Mouse (Mus musculus): ENCODE measurements around the gene Rpl13.
A peak's percentile ranks its signal among the peaks of the same experiment; 100 is the strongest.

Gene Rpl13

GRCm38 (mm10) chr8:123108953-123109352 lies 6.8 kb downstream of the Rpl13 start:
- DNase-seq, result peak; percentile 57 to 58

GRCm38 (mm10) chr8:123110649-123111048 lies 8.5 kb downstream of the Rpl13 start:
- peak; percentile 71 to 73 for DNase-seq

DNA sequence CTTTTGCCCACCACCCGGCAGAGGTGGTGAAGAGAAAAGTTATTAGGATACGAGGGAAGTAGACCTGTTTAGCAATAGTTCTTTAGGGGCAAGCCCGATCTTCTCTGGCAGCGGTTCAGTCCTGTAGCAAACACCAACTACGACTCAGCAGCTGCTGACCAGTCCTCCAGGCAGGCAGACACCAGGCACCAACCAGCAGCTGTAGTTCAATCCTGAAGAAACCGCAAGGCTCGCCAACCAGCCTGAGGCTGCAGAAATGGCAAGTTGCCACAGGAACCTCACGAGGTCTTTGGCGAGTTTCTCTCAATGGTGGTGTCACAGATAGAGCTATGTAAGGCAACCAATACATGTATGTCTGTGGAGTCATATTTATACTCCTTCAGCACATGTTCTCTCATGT lies 10.7 kb downstream of the Rpl13 start:
- peak; percentile 35 to 53 for DNase-seq

- DNase-seq, result no peak
These were observed 11.8 kb downstream of the Rpl13 start for GRCm38 (mm10) chr8:123113908-123114469.

GRCm38 (mm10) chr8:123114644-123115043 lies 12.5 kb downstream of the Rpl13 start:
- DNase-seq, result no peak

- DNase-seq, result peak; percentile 45 to 49
These were observed 15.1 kb downstream of the Rpl13 start, which contains the start of gene Cpne7 for GRCm38 (mm10) chr8:123117127-123117731. Gene Cpne7 (plus strand): TSS chr8:123117374.

DNA sequence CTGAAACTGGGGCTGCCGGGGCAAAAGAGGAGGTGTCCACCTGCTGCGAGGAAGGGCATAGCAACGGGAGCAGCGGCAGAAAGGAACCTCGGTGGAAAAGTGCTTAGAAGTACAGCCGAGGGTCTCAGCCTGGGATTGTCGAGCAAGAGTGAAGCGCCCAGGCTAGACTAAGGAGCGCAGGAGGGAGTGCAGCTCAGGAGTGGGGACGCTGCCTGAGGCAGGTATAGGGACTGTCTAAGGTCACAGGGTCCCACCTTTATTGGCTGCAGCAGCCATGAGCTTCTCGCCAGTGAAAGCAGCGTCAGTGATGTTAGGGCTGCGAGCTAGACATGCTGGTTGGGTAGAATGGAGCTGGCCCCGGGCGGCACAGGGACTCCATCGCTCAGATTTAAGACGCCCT lies 15.6 kb downstream of the Rpl13 start:
- DNase-seq, result no peak

DNA sequence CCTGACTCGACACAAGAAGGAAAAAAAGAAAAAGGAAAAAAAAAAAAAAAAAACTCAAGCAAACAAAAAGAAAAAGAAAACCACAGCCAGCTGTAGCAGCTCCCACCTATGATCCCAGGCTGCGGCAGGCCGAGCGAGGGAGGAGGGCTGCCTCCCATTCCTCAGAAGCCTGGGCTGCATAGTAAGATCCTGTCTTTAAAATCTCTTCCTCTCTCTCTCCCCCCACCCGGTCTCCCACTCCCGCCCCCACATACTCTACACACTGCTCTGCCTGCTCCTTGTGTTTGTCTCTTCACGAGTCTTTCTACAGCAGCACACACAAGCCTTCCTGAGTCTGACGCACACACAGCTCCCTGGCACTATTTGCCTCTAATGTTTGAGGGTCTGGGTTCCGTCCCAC lies 19.9 kb downstream of the Rpl13 start:
- no peak for DNase-seq

GRCm38 (mm10) chr8:123122670-123123069 lies 20.5 kb downstream of the Rpl13 start:
- DNase-seq, result no peak

GRCm38 (mm10) chr8:123126193-123126816 lies 24.2 kb downstream of the Rpl13 start:
- peak in 1 of 2 experiments; percentile 48 for DNase-seq

- DNase-seq, result no peak
These were observed 28.9 kb downstream of the Rpl13 start for GRCm38 (mm10) chr8:123131041-123131440.

GRCm38 (mm10) chr8:123132953-123133352 lies 30.8 kb downstream of the Rpl13 start:
- DNase-seq, result no peak

DNA sequence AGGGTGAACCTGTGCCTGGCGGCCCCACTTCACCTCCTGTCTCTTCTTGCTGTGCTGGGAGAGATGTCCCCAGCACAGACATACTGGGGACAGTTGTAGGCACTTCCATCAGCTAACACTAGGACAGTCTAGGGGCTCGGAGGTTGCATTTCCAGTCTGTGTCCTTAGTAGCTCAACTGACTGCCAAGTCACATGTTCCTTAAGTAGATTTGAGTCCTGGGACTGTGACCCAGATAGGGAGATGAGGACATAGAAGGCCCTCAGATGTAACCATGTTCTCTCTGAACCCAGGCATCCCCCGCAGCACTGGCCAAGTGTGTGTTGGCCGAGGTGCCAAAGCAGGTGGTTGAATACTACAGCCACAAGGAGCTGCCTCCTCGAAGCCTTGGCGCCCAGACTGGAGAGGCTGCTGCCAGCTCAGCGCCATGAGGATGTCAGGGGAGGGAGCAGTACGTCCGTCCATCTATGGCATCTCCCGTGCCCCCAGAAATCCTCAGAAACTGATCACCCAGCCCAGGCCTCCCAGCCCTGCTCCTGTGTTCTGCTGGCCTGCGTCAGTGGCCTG lies 32.1 kb downstream of the Rpl13 start:
- peak; percentile 52 to 54 for DNase-seq

DNA sequence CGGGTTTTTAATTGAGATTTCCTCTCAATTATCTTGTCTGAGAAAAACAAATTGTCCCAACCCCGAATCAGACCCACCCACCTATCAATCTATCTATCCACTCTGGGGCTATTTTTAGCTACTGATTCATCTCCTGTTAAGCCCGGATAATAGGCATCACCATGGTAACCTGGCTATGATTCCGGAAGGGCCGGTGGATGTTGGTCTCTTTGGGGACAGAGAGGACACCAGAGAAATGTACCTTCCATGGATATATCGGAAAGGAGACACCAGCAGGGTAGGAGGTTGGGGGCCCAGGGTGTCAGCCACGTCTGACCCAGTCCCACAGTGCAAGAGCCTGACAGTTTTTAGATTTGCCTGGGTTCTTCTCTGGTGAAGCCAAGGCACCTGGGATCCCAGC lies 33.3 kb downstream of the Rpl13 start:
- DNase-seq, result peak; percentile 62 to 68

DNA sequence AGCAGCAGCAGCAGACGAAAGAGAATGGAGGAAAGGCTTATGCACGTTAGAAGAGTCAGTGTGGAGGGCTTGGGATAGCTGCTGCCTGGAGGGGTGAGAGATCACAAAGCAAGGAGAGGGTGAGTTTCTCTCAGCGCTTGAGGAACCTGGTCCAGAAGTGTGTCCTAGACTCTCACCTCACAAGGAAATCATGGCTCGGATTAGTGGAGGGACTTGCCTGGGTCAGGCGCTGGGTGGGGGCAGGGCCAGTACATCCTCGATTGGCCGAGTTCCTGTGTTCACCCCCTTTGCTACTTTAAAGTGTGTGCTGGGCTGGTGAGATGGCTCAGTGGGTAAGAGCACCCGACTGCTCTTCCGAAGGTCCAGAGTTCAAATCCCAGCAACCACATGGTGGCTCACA lies 33.7 kb downstream of the Rpl13 start:
- no peak for DNase-seq

- no peak for DNase-seq
These were observed 34.1 kb downstream of the Rpl13 start for GRCm38 (mm10) chr8:123136287-123136686.

DNA sequence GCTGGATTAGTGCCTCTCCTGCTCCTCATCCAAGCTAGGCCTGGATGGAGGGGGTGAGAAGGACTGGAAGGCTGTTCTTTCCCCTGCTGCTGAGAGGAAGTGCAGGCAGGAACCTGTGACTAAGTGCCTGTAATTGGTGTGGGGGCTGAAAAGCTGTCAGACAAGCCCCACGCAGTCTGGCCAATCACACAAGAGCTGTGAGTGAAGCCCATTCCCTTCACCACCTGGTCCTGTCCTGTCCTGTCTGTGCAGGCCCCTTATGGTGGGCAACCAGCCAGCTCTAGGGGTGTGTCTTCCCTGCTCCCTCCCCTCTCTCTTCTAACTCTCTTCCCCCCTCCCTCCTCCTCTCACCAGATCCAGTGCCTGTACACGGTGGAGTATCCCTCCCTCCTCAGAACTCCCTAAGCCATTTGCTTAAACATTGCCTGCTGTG lies 35.5 kb downstream of the Rpl13 start:
- peak; percentile 83 to 87 for DNase-seq

DNA sequence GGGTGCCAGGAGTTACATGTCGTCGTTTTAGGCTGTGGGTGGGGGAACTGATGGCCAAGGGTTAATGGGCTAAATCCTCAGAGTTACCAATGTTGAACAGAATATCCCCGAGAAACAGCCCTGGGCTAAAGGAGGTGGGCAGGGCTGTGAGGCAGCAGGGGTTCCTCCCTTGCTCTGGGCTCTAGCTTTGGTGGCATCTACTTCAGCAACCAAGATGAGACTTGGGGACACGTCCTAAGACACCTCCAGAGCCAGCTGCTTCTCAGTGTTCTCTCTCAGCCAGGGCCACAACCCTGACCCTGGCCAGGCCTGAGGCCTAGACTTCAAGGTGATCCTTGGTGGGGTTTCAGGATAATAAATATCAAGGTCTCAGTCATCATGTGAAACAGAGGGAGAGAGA lies 36.6 kb downstream of the Rpl13 start:
- DNase-seq, result no peak

DNA sequence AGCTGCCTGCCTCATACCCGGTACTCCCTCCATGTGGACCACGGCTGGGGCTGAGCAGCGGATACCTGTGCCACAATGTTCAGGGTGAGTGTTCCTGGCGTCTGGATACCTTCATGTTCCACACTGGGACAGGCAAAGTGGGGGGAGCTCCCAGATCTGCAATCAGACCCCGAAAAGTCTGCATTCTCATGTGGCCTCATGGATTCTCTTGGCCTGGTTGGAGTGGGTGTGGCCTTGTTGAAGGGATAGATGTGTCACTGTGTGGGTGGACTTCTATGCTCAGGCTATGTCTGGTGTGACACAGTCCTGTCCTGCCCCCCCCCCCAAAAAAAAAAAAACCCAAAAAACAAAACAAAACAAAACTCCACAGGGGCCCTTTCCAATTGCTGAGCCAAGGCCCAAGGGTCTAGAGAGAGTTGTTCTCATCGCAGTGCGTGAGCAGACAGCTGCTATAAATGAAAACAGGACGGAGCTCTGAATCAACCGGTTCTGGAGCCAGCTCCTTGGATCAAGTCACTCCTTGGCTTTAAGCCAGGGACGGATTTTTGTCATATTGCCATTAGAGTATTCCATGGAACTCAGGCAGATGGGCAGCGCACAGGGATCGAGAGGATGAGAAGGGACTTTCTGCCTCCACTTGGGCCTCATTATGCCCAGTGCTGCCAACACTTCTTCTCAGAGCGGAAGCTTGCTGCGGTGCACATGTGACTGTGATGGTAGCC lies 39.8 kb downstream of the Rpl13 start:
- DNase-seq, result peak; percentile 96 to 98

DNA sequence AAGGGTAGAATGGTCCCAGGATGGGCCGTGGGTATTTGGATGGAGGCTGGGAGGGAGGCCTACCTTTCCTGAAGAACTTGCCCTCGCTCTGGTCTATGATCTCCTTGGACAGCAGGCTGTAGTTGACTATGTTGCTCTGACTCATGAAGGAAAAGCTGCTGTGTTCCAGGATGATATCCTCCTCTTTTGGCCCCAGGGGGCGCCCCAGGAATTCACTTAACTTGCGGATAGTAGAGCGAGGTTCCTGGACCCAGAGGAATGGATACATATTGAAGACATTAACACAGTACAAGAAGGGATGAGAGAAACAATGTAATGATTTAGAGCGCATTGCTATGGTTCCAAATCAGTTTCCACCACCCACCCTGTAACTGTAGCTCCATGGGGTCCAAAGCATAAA lies 43.1 kb downstream of the Rpl13 start:
- DNase-seq, result peak in 1 of 2 experiments; percentile 30

- DNase-seq, result no peak
These were observed 44.2 kb downstream of the Rpl13 start for GRCm38 (mm10) chr8:123146390-123146789.

DNA sequence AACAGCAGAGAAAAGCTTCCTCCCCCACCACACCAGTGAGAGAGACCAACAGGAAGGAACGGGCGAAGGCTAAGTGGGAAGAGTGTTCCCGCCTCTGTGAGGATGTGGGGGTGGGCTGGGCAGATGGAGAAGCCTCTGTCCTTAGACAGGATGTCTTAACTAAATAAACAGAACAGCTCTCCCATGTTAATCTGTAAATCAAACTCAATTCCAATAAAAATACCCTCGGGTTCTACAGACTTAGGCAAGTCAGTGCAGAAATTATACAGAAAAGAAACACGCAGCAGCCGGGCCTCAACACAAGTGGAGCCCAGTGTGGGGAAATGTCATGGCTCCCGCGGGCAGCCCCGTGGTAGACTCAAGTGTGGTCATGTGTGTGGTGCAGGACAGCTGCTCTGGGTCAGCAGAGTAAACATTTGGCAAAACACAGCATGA lies 48.6 kb downstream of the Rpl13 start:
- no peak for DNase-seq
